Mouse (Mus musculus) brain, adult 2 months (tissue): ENCODE measurements around the gene Arhgap45.
A peak's percentile ranks its signal among the peaks of the same experiment; 100 is the strongest.

Source experiments
- DNase-seq: peaks from one replicate; pipeline ENCODE4 v3.0.0; 2011; ENCODE audit warnings: low read depth, low spot score

The Arhgap45 gene

DNA sequence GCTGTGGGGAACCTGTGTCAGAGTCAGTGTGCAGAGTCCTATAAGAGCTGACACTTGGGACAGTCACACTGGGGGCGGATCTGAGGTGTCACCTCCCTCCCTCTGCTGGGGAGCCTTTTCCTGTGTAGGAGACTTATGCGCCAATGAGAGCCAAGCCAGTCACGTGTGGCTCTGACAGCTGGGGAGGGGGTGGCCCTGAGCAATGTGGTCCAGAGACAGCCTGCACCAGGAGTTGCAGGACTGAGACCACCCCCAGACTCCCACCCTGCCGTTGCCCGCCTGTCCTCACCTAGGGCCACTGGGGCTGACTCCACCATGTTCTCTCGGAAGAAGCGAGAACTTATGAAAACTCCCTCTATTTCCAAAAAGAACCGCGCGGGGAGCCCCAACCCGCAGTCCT is at the start of gene Arhgap45:
Gene Arhgap45 (plus strand): TSS at position 143 of the 400 bp plus-strand sequence.
- peak; percentile 58 for DNase-seq

DNA sequence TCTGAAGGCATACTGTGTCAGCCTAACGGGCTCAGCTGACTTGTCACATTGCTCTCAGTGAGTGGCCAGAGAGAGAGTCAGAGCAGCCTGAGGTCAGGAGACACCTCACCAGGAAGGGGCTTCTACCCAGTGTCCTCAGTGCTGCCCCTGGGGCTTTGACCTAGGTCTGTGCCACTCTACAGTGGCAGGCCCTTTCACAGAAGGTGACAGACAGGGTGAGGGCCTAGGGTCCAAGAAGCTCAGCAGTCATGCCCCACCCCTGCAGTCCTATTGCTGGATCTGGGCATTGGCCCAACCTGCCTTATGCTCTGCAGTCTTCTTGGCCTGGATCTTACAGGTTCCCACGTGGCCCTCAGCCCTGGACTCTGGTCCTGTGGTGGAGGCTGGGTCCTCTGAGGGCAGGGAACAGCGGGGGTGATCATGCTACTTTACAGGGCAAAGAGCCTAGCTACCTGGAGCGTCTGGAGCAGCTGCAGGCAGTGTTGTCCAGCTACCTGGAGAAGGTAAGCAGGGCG is 49.5 kb upstream of the Arhgap45 start:
- DNase-seq, result peak; percentile 72

DNA sequence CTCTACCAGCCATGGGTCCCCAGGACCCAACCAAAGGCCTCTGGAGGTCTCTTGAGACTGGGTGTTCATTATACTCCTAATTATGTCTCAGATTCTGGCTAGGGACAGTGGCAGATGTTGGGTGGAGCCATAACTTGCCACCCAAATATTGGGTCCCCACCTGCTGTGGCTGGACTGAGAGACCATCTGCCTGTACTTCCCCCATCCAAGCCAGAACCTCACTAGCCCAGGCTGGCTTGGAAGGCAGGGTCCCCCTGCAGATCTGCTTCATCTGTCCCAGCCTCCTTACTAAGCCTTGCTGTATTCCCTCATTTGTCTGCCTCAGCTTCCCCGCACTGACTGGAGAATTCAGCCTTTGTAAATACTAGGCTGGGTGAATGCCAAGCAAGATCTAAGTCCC is 48.3 kb upstream of the Arhgap45 start:
- DNase-seq, result no peak

DNA sequence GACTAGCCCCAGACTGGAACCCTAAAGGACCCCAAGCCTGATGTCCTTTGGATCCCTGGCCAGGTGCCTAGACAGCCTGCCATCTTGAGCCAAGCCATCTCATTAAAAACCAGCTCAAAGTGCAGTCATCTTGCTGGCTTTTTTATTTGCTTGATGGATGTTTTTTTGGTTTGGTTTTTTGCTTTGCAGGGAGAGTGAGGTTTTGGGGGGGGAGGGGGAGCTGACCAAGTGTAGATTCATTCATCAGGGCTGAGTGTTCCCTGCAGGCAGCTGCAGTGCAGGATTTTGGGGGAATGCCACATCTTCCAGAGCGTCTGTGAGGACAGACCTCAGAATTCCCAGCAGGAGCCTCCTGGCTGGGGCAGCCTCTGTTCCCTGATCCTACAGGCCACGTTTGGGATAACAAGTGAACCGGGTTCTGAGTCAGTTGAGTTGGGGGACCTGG is 47.3 kb upstream of the Arhgap45 start:
- peak; percentile 58 for DNase-seq

DNA sequence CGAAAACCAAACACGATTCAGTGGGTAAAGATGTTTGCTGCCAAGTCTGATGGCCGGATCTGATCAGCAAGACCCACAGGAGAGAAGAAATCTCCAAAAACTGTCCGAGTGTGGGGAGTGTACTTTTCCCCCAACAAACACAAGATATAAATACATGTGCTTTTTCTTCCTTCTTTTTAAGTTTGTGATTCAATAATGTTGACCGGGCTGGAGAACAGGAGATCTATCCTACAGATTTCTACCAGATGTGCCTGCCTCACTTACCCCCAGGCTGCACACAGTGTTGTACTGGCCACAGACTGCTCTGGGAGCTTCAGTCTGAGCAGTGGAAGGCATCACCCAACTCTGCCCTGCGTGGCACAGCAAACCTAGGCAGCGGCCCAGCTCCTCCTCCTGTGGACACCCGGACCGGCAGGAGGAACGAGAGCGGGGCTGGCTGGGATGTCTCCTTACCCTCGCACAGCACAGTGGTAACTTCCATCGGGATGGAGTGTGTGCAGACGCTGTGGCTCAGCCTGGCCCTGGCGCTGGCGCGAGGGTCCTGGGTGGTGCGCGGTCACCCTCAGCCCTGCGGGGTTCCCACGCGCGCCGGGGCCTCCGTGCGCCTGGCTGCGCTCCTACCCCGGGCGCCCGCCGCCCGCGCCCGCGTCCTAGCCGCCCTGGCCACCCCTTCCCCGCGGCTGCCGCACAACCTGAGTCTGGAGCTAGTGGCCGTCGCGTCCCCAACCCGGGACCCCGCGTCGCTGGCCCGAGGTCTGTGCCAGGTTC is 45.9 kb upstream of the Arhgap45 start, which contains the start of gene Grin3b:
Gene Grin3b (plus strand): TSS at position 301 of the 768 bp plus-strand sequence.
- no peak for DNase-seq

DNA sequence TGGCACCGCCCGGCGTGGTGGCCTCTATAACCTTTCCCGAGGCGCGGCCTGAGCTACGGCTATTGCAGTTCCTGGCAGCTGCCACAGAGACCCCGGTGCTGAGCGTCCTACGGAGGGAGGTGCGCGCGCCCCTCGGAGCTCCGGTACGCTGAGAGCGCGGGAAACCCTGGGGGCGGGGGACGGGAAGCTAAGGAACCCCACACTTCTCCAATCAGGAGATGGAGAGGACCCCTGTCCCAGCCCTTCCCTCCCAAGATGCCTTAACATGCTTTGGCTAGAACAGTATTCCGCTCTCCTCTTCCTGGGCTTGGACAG is 45.3 kb upstream of the Arhgap45 start:
- no peak for DNase-seq

DNA sequence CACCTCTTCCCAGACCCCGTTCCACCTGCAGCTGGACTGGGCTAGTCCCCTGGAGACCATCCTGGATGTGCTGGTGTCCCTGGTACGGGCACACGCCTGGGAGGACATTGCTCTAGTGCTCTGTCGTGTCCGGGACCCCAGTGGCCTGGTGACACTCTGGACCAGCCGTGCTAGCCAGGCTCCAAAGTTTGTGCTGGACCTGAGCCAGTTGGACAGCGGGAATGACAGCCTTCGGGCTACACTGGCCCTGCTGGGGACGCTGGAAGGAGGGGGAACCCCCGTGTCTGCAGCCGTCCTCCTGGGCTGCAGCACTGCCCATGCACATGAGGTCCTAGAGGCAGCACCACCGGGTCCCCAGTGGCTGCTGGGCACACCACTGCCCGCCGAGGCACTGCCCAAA is 43.6 kb upstream of the Arhgap45 start:
- DNase-seq, result no peak

DNA sequence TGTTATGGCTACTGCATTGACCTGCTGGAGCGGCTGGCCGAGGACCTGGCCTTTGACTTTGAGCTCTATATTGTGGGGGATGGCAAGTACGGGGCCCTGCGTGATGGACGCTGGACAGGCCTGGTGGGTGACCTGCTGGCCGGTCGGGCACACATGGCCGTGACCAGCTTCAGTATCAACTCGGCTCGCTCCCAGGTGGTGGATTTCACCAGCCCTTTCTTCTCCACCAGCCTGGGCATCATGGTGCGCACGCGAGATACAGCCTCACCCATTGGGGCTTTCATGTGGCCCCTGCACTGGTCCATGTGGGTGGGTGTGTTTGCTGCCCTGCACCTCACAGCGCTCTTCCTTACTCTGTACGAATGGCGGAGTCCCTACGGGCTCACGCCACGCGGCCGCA is 42.4 kb upstream of the Arhgap45 start:
- no peak for DNase-seq

DNA sequence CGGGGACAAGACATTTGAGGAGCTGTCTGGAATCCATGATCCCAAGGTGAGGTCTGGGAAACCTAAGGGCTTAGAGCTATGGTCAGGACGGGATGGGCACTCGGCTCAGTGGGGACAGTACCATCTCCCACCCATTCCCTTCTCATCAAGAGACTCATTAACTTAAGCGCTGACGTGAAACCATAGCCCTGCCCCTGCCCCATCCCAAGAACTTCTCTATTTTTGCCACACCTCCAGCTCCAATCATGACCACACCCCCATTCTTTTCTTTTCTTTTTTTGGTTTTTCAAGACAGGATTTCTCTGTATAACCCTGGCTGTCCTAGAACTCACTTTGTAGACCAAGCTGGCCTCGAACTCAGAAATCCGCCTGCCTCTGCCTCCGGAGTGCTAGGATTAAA is 41.8 kb upstream of the Arhgap45 start:
- DNase-seq, result no peak

DNA sequence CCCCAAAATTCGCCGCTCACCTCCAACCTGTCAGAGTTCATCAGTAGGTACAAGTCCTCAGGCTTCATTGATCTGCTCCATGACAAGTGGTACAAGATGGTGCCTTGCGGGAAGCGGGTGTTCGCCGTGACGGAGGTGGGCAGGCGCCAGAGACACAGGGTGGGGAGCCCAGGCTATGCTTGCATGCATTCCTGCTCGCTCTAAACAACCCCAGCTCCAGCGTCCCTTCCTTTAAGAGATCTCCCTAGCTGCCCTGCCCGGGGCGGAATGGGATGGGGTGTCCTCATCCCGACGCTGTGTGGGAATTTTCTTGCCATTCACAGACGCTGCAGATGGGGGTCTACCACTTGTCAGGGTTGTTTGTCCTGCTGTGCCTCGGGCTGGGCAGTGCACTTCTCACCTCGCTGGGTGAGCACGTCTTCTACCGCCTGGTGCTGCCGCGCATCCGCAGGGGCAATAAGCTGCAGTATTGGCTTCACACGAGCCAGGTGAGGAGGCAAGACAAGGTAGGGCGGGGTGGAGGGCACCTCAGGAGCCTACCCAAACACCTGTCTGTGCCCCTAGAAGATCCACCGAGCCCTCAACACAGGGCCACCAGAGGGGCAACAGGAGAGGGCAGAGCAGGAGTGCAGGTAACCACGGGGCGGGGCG is 40.3 kb upstream of the Arhgap45 start:
- DNase-seq, result no peak

DNA sequence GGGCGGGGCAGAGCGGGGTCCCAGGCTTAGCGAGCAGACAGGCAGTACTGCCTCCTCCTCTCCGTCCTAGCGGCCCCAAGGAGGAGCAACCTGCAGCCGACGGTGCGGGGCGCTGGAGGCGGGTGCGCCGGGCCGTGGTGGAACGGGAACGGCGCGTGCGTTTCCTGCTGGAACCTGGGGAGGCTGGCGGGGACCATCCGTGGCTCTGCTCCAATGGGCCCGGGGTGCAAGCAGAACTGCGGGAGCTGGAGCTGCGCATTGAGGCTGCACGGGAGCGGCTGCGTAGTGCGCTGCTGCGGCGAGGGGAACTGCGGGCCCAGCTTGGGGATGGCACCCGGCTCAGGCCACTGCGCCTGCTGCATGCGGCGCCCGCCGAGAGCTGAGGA is 39.7 kb upstream of the Arhgap45 start:
- DNase-seq, result no peak

DNA sequence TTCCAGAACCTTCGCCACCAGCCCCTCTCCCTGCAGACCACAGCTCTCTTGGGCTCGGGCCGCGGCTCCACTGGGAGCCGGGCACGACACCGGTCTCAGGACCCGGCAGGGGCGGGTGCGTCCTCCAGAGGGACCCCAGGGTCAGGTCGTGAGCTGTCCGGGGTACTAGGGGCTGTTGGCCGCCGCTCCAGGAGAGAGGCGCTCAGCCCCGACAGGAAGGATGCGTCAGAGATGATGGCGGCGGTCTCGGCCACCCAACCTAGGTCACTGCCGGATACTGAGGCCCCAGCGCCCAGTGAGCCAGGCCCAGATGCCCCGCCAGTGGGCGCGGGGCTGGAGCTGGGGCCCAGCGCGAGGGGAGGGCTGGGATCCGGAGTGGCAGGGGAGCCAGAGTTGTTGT is 39.1 kb upstream of the Arhgap45 start:
- no peak for DNase-seq

DNA sequence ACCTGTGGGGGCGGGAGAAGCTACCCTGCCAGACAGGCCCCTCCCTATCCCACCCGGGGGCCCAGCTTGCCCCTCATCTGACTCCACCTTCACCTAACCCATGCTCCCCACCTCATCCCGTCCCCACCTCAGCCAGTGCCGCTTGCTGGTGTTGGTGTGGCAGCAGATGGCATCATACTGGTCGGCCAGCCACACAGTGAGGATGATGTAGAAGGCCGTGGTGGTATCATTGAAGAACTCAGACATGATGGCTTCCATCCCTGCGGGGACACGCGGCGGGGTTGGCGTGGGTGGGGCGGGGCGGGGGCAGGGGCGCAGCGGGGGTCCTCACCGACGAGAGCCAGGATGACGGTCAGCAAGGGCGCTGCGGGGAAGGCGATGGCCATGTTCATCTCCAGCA is 38.4 kb upstream of the Arhgap45 start:
- DNase-seq, result no peak

DNA sequence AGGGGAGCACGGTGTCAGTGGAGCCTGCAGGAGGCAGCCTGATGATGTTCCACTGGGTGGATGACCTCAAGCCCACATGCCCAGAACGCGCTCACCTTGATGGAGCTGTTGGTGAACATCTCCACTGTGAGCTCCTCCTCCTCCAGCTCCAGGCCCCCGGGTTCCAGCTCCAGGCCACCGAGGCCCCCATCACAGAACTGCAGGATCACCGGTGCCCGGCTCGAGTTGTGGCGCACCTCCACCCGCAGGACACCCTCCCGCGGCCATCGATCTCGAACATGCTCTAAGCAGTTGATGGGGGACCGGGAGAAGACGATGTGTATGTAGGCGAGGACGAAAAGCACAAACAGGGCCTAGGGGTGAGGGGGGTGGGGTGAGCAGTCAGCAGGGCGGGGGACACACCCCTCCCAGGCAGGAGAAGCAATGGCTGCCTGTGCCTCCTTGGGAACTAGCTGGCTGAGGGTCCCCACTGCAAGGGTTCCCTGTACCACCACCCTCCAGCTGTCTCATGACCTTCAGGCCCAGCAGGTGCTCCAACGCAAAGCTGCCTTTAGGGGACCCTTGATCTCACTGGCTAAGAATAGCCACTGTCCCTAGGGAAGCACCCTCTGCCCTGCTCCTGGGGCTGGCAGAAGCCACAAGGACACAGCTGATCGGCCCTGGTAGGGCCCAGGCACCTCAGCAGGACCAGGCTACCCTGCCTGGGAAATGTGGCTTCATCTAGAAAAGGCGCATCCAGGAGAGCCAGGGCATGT is 36.9 kb upstream of the Arhgap45 start:
- DNase-seq, result no peak

DNA sequence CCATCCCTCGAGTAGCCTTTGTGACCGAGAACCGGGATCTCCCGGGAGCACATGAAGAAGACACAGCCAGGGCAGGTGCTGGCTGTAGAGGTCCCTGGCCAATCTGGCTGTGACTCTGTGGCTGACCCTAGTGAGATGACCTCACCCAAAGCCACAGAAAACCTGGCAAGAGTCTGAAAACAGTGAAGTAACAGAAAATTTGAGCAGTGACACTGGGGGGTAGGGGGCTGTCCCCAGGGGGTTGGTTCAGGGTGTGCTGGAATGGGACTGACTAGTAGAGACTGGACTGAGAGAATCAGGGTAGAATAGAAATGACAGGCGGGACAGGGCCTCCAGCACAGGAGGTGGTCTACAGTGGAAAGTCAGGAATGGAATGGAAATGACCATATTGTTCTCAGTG is 33.2 kb upstream of the Arhgap45 start:
- DNase-seq, result no peak

DNA sequence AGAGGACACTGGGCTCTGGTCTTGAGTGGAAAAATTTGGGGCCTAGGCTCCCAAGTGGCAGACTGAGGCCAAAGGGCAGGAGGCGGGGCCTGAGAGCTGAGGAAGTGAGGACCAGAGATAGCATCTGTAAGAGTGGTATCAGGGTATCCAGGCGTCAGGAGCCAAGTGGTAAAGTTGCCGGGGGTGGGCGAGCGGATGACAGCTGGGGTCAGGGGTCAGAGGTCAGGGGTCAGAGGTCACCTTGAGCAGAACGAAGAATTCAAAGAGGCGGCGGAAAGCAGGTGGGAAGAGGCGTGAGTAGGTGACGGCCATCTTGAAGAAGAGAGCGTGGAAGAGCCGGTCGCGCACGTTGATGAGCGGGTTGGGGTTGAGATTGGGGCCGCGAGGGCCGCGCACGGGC is 32.8 kb upstream of the Arhgap45 start:
- DNase-seq, result peak; percentile 71

DNA sequence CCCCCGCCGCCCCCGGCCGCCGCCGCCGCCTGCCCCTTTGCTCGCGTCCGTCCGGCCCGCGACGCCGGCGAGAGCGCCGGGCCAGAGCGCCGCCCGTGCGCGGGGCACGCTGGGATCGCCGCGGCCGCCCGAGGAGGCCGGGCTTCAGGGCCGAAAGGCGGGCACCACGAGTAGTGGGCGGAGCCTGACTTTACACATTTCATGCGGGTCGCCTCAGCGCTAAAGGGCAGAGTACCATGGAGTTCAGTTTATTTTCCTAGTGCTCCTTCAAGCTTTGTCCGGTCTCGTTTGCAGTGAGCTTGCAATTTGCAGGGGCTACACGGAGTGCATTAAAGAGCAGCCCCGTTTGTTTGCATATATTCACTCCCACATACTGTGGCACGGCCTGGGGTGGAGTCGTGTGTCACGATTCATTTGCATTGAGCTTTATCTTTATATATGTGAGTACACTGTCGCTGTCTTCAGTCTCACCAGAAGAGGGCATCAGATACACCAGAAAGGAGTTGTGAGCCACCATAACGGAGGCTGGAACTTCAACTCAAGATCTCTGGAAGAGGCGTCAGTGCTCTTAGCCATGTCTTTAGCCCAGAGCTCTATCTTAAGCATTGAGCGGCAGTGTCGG is 32.1 kb upstream of the Arhgap45 start, which contains the start of gene Tmem259:
Gene Tmem259 (minus strand): TSS at position 136 of the 622 bp plus-strand sequence.
- peak; percentile 94 for DNase-seq

DNA sequence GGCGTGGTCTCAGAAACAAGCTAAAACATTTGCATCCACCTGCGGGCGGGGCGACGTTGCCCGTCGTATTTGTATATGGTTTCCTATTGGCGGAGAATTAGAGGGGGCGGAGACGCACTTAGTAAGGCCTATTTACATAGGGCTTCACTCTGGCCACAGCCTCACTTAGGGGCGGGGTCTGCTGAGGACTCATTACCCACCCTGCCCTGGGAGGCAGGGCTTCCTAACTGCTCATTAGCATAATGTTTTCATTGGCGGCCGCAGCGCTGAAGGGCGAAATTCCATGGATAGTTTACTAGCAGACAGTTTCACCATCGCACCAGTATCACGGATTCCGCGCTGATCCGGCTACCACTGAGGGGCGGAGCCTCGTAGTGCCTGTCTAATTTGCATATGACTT is 31.6 kb upstream of the Arhgap45 start:
- DNase-seq, result peak; percentile 100

DNA sequence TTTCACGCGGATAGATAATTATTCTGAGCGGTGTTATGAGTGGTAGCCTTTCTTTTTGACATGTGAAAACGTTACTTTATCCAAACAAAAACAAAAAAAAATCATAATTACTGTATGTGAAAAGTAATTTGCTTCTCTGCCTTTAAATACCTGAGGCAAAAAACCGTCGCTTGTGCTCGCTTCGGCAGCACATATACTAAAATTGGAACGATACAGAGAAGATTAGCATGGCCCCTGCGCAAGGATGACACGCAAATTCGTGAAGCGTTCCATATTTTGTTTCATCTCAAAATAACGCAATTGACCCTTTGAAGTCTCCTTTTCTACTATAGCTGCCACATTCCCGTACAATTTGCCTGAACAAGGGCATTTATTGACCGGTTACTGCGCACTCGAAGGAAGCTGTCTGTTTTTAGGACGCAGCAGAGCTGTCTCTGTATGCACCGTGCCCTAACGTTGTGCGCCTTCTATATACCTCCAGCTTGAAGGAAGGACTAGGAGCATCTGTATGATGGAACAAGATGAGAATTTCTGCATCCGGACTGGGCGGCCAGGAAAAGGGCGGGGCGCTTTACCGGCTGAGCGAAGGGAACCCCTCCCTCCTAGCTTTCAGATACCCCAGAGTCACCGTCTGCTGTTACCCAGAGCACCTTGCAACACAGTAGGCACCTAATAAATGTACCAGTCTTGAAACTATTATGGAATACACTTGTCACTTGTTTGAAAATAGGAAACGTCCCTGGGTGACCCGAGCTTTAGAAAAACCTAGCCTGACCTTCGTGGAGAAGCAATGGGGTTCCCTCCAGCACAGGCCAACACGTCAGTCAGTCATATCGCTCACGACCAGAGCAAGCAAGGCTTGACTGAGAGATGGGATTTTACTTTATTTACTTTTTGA is 30.9 kb upstream of the Arhgap45 start:
- peak; percentile 92 for DNase-seq

DNA sequence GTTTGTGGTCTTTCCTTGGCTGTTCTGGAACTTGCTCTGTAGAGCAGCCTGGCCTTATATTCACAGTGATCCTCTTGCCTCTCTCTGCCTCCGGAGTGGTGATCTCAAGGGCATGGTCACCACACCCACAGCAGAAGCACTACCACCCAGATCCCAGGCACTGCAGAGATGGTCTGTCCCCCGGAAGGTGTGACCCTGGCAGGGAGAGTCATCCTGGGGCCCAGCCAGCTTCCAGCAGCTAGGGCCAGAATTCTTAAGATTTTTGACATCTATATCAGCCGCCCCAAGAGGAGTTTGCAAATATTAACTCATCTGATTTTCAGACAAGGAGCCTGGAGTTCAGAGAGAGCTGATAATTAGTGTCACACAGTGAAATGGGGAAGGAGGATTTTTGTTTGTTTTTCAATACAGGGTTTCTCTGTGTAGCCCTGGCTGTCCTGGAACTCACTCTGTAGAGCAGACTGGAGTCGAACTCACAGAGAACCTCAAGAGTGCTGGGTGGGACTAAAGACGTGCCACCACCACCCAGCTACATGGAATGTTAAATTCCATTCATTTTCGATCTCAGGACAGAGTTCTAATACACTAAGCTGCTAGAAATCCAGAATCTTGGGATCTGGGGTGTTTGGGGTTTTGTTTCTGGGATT is 30.1 kb upstream of the Arhgap45 start:
- DNase-seq, result peak; percentile 27
